Mouse (Mus musculus) MEL (cell line): ENCODE measurements at regions not wholly inside any gene's neighbourhood (a gene's known extent, or its start where the extent isn't known, plus 50 kb on each side); places are given as distances from the start of the nearest gene placed in this dataset.

Experiments used
- CTCF ChIP-seq, 3 experiments: IDR thresholded peaks in 2 of 3; conservative IDR thresholded peaks in 1 of 3; 2 replicates each; pipeline ENCODE4 v1.5.1; 2011 to 2012; ENCODE audit warnings: low read length in 3 of 3, low read depth in 2 of 3, mild to moderate bottlenecking in 2 of 3, improper control_type of control experiment in 1 of 3, inconsistent platforms in 1 of 3, mixed read lengths in 1 of 3, moderate library complexity in 1 of 3; ENCODE audit not compliant: control insufficient read depth in 1 of 3, insufficient read depth in 1 of 3, poor library complexity in 1 of 3, severe bottlenecking in 1 of 3
- E2F4 ChIP-seq: IDR thresholded peaks from 2 replicates; pipeline ENCODE4 v1.6.1; 2011; ENCODE audit warnings: low read depth, low read length, improper control_type of control experiment, borderline replicate concordance
- EP300 ChIP-seq, 2 experiments: IDR thresholded peaks; 2 replicates each; pipeline ENCODE4 v1.6.1; 2011; ENCODE audit warnings: improper control_type of control experiment in 2 of 2, low read length in 2 of 2, low read depth in 1 of 2, mild to moderate bottlenecking in 1 of 2
- ETS1 ChIP-seq: IDR thresholded peaks from 2 replicates; pipeline ENCODE4 v1.6.1; 2012; ENCODE audit warnings: low read depth, mild to moderate bottlenecking, inconsistent platforms, low read length, improper control_type of control experiment, moderate library complexity
- MAFK ChIP-seq: IDR thresholded peaks from 2 replicates; pipeline ENCODE4 v1.6.1; 2011; ENCODE audit warnings: low read depth, mild to moderate bottlenecking, low read length, improper control_type of control experiment, borderline replicate concordance
- MAX ChIP-seq: IDR thresholded peaks from 2 replicates; pipeline ENCODE4 v1.6.1; 2011; ENCODE audit warnings: low read length, improper control_type of control experiment
- NRF1 ChIP-seq: IDR thresholded peaks from 2 replicates; pipeline ENCODE4 v1.6.1; 2014; ENCODE audit warnings: low read depth, mild to moderate bottlenecking, inconsistent platforms, low read length, improper control_type of control experiment, moderate library complexity; ENCODE audit not compliant: poor library complexity, insufficient read depth, severe bottlenecking
- POLR2A ChIP-seq, 2 experiments: IDR thresholded peaks; 2 replicates each; pipeline ENCODE4 v1.6.1; 2011 to 2012; ENCODE audit warnings: low read length in 2 of 2, mild to moderate bottlenecking in 2 of 2, control low read depth in 1 of 2, improper control_type of control experiment in 1 of 2, low read depth in 1 of 2, moderate library complexity in 1 of 2; ENCODE audit not compliant: control insufficient read depth in 1 of 2, insufficient read depth in 1 of 2, poor library complexity in 1 of 2
- POLR2AphosphoS2 ChIP-seq: IDR thresholded peaks from 2 replicates; pipeline ENCODE4 v1.6.1; 2011; ENCODE audit warnings: low read length, improper control_type of control experiment
- POLR2AphosphoS5 ChIP-seq: IDR thresholded peaks from 2 replicates; pipeline ENCODE4 v1.6.1; 2012; ENCODE audit warnings: low read depth, borderline replicate concordance, mild to moderate bottlenecking, inconsistent platforms, low read length, moderate library complexity, mixed read lengths
- TCF12 ChIP-seq: IDR thresholded peaks from 2 replicates; pipeline ENCODE4 v1.6.1; 2014; ENCODE audit warnings: low read depth, mild to moderate bottlenecking, inconsistent platforms, low read length, improper control_type of control experiment, moderate library complexity
- USF1 ChIP-seq: IDR thresholded peaks from 2 replicates; pipeline ENCODE4 v1.6.1; 2014; ENCODE audit warnings: low read depth, mild to moderate bottlenecking, inconsistent platforms, low read length, improper control_type of control experiment, moderate library complexity
- ZC3H11A ChIP-seq: IDR thresholded peaks from 2 replicates; pipeline ENCODE4 v1.6.1; 2012; ENCODE audit warnings: low read depth, mild to moderate bottlenecking, inconsistent platforms, low read length, improper control_type of control experiment
- ZMIZ1 ChIP-seq: IDR thresholded peaks from 2 replicates; pipeline ENCODE4 v1.6.1; 2012; ENCODE audit warnings: low read depth, mild to moderate bottlenecking, inconsistent platforms, low read length, improper control_type of control experiment, moderate library complexity

GRCm38 (mm10) chr3:115211841-115212240 lies 308.0 kb downstream of the Olfm3 start:
- TF ChIP-seq NRF1, result no peak
- no peak for TF ChIP-seq MAX
- TF ChIP-seq USF1, result no peak
- TF ChIP-seq CTCF (IDR thresholded peaks at IDR 0.05 in 2 of 3, conservative IDR thresholded peaks at IDR 0.05 in 1 of 3; ENCODE audit: control insufficient read depth in 1 of 3, insufficient read depth in 1 of 3, low read depth in 2 of 3, low read length in 3 of 3, poor library complexity in 1 of 3, severe bottlenecking in 1 of 3), result no peak
- no peak for TF ChIP-seq E2F4
- TF ChIP-seq ZMIZ1, result no peak
- no peak for TF ChIP-seq ETS1
- TF ChIP-seq POLR2AphosphoS2, result no peak
- TF ChIP-seq TCF12, result no peak
- TF ChIP-seq ZC3H11A, result no peak
- TF ChIP-seq POLR2A (IDR thresholded peaks at IDR 0.05; ENCODE audit: control insufficient read depth in 1 of 2, insufficient read depth in 1 of 2, low read depth in 1 of 2, low read length in 2 of 2, poor library complexity in 1 of 2), result no peak
- TF ChIP-seq POLR2AphosphoS5, result no peak
- no peak for TF ChIP-seq MAFK
- TF ChIP-seq EP300 (IDR thresholded peaks at IDR 0.05; ENCODE audit: low read depth in 1 of 2, low read length in 2 of 2), result no peak
